Mouse (Mus musculus) liver, adult (tissue): ENCODE data around the gene Tbata.

Experiments used
- GATA4 ChIP-seq: IDR thresholded peaks from 2 replicates; pipeline ENCODE4 v1.6.1; 2014; ENCODE audit warnings: mild to moderate bottlenecking, low read length; ENCODE audit not compliant: insufficient replicate concordance

Gene Tbata

DNA sequence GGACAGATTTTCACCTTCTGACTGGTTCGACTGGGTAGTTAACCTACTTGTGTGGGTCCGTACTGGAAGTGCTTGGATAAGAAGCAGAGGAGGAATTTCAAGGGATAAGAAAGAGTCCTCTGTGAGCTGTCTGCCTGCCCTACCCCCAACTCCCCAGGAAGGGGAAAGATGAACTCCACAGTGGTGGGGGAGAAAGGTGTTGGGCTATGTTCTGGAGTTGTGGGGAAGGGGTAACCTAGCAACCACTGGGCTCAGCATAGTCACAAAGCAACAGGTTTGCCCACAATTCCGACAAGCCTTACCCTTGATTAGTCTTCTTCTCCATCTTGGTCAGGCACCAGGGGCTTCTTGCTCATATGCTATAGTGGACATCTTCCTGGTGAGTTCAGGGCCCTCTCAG lies at the start of gene Tbata:
Tbata (plus strand) TSS at position 301 of the 400 bp plus-strand sequence.
- TF ChIP-seq GATA4: no peak

DNA sequence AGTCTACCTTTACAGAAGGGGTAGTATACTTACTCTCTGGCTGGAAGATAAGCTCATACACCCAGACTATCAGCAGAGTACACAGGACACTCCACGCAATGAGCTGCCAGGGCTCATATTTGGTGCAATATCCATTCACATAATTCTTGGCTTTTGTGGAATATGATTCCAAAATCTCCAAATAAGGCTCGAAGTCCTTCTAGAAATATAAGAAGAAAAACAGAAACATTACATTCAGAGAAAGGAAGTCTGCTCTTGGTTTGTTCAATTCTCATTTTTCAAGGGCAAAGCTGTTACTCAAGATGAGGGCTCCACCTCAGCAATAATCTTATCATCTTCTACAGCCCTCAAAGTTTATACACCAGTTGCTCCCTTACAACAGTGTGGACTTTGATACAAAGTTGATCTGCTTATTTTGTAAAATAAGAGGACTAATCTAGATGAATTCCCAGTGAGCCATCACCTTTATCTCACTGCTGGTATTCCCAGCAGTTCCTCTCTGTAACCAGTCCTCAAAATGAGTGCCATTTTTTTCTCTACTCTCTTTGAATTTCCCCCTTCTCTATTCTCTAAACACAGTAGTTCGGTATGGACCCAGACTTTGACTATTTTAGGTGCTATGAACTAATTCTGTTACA lies 48.4 kb upstream of the Tbata start:
- TF ChIP-seq GATA4: no peak

DNA sequence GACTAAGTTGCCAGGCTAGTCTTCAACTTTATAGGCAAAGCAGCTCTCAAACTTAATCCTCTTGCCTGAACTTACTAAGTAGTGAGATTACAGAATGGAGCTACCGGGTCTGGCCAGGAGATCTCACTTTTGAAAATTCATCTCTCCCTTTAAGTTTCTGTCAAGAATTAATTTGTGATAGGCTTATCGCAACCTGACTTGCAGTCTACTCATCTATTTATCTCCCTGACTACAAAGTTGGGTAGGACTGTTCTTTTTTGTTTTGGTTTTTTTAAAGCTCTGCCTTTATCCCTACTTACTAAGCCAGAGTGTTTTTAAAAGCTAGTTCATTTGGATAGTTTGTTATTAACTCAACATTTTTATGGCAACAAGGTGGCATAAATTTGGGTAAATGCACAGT lies 47.3 kb upstream of the Tbata start:
- no peak for TF ChIP-seq GATA4

DNA sequence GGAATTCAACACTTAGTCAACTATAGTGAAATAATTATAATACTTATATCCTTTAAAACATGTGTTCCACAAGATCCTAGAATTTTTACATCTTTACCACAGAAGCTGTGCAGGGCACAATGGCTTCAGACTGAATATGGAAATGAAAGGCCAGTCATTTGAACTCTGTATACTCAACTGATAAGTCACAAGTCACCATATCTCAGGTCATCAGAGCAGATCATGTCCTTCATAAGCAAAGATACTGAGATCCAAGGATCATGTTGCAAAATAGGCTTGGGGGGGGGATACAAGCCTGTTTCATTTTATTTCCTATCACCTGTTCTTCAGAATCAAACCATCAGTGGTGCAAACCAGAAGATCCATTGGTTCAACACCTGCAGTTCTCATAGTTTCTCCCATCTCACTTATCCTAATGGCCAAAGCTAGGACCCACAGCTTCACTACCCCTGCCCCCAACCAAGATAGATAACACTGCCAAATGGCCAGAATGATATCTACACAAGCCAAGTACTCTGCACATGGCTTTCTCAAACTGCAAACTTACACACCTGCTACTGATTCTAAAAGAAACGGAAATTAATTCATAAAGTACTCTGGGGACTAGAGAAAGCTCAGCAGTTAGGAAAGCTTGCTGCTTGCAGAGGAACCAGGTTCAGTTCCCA lies 42.9 kb upstream of the Tbata start:
- peak; percentile 98 for TF ChIP-seq GATA4

DNA sequence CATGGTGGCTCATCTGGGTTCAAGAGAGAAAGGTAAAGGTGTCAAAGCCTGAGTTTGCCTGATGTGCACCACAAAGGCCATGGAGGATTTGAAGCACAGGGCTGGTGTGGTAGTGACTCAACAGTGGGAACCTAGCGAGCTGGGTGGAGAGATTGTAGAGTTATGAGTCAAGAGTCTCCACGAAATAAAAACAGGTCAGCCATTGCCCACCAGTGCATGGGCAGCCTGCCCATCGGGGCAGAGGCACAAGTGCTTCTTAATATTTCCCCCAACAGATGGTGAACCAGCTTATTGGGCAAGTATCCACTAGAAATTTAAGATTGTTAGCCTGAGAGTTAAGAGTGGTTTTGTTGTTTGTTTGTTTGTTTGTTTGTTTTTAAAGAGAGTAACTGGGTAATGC lies 40.8 kb upstream of the Tbata start:
- TF ChIP-seq GATA4: no peak

DNA sequence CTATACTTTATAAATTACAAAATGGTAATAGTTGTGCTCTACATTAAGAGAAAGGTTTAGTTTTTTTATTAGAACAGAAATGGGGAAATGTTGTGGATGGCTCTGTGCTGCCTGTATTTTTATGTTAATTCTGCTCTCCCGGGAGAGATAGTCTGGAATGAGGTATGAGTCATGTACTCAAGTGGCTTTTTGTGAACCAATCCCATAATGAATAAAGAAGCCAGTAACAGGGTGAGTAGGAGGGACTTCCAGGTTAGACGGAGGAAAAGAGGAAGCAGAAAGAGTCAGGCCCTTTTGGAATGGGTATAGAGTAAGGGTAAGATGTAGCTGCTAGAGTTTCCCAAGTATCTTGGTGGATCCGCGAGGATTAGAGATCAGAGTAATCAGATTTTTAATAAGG lies 37.7 kb upstream of the Tbata start:
- no peak for TF ChIP-seq GATA4

DNA sequence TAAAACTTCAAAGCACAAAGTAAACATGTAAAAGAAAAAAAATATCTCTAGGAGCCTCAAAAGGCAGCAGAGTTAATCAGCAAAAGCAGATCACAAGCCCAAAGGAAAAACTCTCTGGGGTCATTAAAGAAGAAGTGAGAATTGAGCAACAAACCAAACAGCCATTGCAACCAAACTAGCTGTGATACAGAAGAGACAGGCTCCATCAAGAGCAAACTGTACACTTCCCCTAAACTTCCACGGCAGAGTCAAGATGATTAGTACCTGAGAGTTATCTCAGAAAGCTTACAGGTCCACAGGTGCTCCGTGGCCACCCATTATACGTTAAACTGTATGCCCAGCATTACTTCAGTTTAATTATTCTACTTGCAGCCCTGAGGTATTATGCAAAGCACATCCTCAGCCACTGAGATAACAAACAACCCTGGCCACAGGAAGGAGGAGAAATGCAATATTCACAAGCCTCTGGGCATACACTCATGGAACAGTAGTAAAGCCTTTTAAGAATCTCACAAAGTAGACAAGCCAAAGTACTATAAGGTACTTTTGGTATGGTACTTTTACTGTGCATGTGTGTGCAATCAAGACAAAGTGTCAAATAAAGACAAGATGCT lies 36.4 kb upstream of the Tbata start:
- no peak for TF ChIP-seq GATA4

DNA sequence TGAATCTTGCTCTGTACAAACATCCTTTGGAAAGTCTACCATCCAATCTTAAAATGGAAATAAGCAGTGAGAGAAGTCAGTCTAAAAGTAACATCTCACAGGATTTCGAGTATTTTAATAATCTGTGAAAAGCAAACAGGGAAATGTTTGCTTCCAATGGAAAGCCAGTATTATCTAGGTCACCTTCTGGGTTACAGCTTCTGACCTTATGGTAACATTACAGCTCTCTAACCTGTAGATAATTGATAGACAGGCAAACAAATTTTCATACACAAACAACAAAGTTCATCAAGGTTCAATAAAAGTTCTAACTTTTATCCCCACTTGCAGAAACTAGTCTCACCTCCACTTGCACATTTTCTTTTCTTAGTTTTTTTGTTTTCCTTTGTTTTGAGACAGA lies 34.2 kb upstream of the Tbata start:
- no peak for TF ChIP-seq GATA4

DNA sequence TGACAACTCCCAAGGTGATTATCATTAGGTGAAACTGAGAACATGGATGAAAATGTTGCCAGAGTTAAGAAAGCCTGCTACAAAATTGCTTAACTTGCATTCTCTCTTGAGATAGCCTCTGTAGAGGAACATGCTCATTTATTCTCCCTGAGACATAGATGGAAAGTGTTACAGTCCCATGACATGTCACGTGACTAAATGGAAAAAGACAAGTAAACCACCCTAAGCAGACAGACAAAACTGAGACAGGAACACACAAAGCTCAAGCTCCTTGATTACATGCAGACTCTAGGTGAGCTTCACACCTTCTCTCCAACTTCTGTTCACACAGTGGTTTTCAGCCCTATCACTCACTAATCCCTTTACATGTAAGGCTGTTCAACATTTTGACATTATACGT lies 28.4 kb upstream of the Tbata start:
- no peak for TF ChIP-seq GATA4

DNA sequence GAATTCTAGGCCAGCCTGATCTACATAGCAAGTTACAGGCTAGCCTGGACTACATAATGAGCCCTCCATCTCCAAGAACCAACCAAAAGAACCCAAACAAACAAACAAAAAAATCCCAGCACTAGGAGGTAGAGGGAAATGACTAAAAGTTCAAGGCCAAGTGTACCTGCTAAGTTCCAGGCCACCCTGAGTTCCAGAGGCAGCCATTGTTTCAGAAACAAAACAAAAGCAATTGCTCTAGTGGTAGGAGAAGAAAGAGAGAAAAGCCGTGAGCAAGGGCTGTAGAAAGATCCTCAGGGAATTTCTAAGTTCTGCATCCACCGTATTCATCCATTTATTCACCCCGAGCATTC lies 26.0 kb upstream of the Tbata start:
- no peak for TF ChIP-seq GATA4

DNA sequence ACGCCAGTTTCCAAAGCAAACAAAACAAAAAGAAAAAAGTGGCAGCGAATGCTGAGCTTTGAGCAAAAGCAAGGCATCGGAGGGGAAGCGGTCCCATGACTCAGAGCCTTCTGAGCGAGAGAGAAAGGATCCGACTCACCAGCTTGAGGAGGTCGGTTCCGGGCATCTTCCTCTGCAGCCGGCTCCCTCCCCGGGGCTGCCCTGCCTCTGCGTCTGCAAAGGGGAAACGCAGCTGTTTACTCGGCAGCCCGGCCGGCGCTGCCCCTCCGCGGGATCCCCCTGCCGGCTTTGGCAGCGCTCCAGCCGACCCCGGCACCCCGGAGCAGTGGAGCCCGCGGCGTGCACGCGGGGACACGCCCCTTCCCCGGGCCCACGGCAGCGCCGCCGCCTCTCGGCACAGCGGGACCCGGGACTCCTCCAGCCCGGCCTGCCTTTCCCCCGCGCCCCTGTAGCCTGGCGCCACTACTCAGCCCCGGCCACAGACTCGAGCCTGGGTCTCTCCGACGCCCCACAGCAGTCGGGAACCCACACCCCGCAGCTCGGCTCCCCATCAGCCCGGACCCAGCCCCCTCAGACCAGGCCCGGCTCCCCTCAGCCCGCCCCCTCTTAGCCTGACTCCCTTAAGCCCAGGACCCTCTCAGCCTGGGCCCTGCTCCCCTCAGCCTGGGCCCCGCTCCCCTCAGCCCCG lies 25.5 kb upstream of the Tbata start:
- TF ChIP-seq GATA4: no peak

DNA sequence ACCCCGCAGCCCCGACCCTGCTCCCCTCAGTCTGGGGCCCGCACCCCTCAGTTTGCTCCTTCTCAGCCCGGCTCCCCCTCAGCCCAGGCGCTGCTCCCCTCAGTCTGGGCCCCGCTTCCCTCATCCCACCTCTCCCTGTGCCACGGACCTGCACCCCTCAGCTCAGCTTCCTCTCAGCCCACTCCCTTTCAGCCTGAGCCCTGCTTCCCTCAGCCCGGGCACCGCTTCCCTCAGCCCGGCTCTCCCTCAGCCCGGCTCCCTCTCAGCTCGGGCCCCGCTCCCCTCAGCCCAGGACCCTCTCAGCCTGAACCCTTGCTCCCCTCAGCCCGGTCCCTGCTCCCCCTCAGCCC lies 25.0 kb upstream of the Tbata start:
- TF ChIP-seq GATA4: no peak

DNA sequence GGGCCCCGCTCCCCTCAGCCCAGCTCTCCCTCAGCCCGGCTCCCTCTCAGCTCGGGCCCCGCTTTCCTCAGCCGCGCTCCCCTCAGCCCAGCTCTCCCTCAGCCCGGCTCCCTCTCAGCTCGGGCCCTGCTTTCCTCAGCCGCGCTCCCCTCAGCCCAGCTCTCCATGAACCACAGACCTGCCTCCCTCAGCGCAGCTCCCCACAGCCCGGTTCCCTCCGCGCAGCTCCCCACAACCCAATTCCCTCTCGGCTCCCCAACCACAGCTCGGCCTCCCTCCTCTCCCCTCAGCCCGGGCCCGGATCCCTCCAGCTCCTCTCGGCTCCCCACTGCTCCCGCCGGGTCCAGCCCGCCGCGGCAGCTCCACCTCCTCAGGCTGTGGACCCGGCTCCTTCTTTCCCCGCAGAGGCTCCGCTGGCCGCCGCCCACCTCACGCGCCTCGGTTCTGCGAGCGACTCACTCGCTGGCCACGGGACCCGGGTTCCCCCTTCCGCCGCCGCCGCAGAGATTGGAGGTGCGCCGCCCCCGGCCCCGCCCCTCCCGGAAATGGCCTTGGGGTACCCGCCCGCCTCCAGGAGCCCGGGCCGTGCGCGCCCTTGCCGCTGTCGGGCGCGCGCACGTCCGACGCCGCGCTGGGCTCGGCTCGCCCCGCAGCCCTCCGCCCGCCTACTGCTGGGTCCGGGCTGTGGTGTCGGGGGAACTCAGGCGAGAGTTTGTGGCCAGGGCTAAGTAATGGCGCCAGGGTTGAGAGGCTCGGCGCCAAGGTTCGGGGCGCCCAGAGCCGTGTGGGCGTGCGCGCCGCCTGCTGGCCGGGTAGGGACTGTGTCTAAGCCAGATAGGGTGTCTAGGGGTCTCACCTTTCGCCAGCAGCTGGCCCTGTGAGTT lies 24.4 kb upstream of the Tbata start, which contains the start of gene Sgpl1:
Sgpl1 (minus strand) TSS at position 547 of the 884 bp plus-strand sequence.
- TF ChIP-seq GATA4: peak; percentile 72; the same call in 1 of the 2 replicates

DNA sequence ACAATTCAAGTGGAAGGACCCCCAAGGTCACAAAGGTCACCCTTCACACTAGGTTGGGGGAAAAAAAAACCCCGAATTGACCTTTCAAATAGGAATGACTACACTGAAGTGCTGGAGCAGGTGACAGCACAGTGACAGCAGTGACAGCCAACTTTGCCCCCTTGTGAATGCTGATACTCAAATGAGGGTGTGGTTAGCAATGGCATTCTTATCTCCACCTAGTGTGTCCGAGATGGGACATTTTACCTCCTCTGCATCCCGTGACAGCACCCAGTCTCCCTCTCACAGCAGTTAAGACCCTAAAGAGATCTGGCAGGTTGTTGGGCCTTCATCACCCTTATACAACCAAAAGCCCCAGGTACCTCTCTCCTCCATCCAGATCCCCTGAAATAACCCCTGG lies 22.3 kb upstream of the Tbata start:
- no peak for TF ChIP-seq GATA4

DNA sequence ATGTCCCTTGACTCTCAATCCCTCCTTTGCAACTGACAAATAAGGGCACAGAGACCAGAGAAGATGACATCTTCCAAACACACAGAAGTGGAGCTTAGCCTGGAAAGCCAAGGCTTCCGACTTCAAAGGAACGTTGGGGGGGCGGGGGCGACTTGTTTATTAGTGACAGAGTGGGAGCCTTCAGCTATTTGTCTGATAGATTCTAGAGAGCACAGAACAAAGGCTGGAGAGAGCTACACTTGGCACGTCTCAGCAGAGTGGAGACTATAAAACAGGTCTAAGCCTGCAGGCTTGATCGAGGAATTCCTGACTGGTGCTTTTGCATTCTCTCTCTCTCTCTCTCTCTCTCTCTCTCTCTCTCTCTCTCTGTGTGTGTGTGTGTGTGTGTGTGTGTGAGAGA lies 21.1 kb upstream of the Tbata start:
- no peak for TF ChIP-seq GATA4
